Mouse (Mus musculus) NIH3T3 (cell line): Measurements from ENCODE around the gene Ms4a5.
"Not testable (repeated sequence)": the region's sequence is repeated elsewhere in the genome, so short reads cannot be mapped to it uniquely, and the experiment has no call there.

ENCODE experiments used
- DNase-seq: peaks from one replicate; pipeline ENCODE4 v3.0.0-alpha.2; 2012; ENCODE audit warnings: low read depth

Gene Ms4a5

DNA sequence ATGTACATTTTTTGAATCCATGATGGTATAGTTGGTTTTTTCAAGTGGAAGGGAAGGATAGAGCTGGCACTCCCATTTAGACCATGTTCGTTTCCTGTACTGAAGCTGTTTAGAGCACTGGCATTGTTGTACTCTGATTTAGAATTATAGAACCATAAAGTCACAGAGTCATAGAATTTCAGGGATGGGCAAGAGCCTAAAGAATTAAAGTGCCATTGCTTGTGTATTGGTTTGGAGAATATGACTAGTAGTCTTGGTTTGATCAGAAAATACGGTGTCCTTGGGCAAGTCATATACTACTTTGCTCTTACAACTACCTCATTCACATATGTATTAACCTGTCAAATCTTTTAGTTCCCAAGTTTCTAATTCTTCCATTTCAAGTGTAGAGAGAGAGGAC lies at the start of gene Ms4a5:
Ms4a5 (minus strand) TSS at position 101 of the 400 bp plus-strand sequence.
- DNase-seq = no peak

DNA sequence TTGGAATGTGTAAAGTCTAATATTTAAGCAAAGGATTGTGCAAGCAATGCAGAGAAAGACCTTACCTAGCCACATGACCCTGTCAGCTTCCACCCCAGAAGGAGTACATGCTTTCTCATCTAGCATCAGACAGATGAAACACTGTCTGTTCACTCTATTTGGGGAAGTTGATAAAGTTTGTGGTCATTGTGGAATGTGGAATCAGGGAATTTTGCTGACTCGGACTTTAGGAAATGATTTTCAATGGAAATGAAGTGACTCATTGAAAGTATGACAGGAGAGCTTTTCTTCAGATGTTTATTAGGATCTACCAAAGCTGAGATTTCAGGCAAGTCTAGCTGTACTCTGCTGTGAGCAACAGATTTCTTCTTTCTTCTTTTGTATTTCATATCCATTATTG lies 37.5 kb upstream of the Ms4a5 start:
- DNase-seq = no peak

GRCm38 (mm10) chr19:11316786-11317185 lies 33.1 kb upstream of the Ms4a5 start:
- no peak for DNase-seq

GRCm38 (mm10) chr19:11314354-11314753 lies 30.7 kb upstream of the Ms4a5 start, which contains the start of gene Ms4a14:
TSS of gene Ms4a14 (minus strand) at chr19:11314454.
- no peak for DNase-seq

DNA sequence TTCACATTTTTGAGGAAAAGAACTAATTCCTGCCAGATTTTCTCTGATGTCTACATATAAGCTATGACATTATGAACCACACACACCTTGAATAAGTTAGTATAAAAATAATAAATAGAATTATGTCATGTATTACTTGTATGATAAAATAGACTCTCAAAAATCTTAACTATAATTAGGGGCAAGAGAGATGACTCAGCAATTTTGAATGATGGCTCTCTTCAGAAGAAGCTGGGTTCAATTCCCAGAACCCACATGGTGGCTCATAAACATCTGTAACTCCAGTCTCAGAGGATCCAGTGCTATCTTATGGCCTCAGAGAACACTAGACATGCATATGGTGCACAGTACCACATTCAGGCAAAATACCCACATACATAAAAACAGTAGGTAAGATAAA lies 25.2 kb upstream of the Ms4a5 start:
- no peak for DNase-seq

- DNase-seq = not testable (repeated sequence)
Observed at GRCm38 (mm10) chr19:11299529-11299928, 15.9 kb upstream of the Ms4a5 start.

- no peak for DNase-seq
Observed at GRCm38 (mm10) chr19:11298939-11299338, 15.3 kb upstream of the Ms4a5 start.

DNA sequence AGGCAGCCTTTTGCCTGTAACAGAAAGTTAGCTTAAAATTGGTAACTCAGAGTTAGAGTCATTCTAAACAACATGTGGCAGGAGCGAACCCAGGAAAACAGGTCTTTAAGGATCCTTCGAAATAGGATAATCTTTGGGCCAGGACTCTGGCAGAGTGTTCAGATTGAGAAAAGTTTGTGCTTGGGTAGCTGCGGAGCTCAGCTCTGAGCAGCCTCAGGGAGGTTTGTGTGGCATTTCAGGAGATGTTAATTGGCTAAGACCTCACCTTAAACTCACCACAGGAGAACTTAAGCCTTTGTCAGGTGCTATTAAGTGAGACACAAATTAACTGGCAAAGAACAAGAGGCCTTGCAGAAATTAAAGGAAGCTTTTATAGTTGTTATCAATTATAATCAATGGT lies 9.9 kb upstream of the Ms4a5 start:
- DNase-seq = not testable (repeated sequence)

DNA sequence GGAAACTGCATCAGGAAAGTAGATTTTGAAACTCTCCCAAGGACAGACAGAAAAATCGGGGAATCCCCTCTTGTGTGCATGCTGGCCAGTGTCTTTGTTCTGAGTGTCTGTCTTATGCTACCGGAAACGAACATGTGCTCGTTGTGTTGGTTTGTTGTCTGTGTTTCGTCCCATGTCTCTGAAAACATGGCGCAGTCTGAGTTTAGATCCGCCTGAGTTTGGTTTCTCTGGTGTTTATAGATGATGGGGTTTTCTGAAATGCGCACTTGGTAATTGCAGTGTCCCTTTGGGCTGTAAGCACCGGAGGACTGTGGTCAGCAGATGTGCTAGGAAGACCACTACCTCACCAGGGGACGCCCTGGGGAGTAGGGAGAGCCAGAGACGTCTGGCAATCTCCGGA lies 9.3 kb upstream of the Ms4a5 start:
- DNase-seq = no peak

- DNase-seq = no peak
Observed at GRCm38 (mm10) chr19:11280223-11280622, 3.5 kb downstream of the Ms4a5 start.

DNA sequence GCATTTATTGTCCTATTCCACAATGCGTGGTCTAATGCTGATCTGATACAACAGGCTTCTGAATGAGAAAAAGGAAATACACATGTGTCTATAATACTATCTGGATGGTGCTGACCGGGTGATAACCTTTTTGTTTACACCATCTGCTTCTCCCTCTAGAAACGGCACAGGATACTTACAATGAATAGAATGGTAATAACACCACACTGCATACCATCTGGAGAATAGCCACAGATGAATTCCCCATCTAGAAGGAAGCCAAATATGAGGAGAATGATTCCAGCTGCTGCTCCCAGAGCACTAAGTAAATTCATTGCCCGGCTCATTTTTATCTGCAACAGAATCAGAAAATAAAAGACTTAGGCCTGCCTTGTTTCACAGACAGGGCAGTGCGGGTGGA lies 7.2 kb downstream of the Ms4a5 start:
- no peak for DNase-seq

DNA sequence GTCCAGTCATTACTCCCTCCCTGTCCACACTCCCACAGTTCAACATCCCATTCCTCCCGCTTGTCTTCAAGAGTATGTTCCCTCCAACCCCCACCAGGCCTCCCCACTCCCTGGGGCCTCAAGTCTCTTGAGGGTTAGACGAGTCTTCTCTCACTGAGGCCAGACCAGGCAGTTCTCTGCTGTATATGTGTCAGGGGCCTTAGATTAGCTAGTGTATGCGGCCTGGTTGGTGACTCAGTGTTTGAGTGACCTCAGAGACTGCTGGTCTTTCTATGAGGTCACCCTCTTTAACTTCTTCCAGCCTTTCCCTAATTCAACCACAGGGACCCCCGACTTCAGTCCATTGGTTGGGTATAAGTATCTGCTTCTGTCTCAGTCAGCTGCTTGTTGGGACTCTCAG lies 16.7 kb downstream of the Ms4a5 start:
- no peak for DNase-seq

DNA sequence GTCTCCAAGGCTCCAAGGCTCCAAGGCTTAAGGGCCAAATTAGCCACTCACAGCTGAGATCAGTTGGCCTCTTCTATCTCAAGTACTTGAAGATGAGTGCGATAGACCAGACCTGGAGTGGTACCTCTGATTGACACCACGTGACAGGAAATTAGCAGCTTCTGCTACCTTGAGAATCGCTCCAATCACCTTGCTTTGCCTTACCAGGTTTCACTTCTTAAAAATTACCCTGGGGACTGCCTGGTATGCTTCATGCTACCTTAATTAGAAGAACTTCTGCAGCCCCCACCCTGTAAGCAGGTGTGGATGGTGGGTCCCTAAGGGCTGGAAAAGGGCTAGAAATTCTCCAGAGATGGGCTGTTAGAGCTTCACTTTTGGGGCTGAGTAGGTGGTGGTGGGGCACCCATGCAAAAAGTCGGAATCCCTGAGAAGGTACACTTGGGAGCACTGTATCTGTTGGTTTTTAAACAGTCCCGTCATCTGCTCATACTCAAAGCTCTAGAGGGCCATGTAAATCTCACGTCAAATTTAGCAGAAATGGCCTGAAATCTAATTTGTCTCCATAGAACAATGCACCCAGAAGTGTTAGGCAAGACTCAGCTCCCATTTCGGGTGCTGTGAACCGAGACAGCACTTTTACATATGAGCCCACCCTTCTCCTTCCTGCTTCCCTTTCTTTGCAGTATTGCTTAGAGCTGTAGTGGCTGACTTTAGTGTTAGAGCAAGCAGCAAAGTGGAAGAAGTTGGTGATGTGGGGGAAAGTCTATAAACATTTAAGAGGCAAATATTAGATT lies 17.4 kb downstream of the Ms4a5 start, which contains the start of gene Ms4a1:
Ms4a1 (minus strand) TSS at position 190 of the 794 bp plus-strand sequence.
- no peak for DNase-seq

- DNase-seq = no peak
Observed at GRCm38 (mm10) chr19:11264602-11265185, 19.0 kb downstream of the Ms4a5 start.

DNA sequence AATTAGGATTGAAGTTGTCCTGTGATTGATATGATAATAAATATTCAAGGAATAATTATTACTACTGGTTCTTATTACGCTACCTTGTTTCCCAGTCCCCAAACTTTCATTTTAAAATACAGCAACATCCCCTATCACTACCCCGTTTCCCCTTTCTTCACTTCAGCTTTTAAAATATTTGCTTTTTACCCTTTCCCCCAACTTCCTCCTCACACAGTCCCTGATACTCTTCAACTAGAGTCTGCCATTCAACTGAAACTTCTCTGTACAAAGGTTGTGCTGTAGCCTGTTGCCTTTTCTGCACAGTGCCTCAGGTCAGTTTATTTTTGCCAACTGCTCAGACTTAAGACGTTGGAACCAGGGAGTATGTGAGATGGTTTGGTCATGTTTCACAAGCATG lies 20.1 kb downstream of the Ms4a5 start:
- DNase-seq = no peak

DNA sequence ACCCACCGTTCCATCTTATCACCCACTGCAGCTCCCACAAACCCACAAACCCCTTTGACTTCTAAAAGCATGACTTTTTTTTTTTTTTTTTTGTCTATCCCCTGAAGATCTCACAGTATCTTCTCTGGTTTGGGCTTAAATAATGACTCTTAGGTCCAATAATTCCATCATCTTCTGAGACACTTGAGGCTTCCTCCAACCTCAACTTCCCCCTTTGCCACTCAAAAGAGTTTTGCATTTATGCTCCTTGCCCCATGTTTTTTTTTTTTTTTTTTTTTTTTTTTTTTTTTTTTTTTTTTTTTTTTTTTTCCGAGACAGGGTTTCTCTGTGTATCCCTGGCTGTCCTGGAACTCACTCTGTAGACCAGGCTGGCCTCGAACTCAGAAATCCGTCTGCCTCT lies 20.7 kb downstream of the Ms4a5 start:
- not testable (repeated sequence) for DNase-seq

DNA sequence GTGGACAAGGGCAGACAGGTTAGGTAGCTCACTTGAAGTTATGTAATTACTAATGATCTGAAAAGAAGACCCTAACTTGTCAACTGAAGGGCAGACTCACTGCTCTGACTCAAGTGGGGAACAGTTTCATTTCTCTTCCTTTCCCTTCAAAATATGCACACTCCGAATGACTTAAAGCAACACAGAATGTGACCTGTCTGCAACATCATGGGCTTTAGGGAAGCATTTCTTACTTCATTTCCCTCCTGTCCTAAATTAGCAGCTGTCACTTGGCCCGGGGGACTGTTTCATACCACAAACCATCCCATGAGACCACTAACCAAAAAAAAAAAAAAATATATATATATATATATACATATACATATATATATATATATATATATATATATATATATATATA lies 22.2 kb downstream of the Ms4a5 start:
- no peak for DNase-seq

GRCm38 (mm10) chr19:11244230-11244629 lies 39.4 kb downstream of the Ms4a5 start:
- no peak for DNase-seq

DNA sequence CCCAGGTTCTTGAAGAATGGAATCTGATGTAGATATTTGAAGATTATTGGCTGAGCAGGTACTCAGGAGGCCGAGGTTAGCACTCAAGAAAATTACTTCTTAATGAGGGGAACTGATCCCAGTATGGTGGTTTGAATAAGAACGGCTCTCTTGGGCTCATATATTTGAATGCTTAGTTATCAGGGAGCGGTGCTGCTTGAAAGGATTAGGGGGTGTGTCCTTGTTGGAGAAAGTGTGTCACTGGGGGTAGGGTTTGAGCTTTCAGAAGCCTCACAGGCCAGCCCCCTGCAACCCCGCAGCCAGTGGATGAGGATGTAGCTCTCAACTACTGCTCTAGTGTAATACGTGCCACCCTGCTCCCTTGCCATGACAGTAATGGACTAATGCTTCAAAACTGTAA lies 41.1 kb downstream of the Ms4a5 start:
- no peak for DNase-seq

DNA sequence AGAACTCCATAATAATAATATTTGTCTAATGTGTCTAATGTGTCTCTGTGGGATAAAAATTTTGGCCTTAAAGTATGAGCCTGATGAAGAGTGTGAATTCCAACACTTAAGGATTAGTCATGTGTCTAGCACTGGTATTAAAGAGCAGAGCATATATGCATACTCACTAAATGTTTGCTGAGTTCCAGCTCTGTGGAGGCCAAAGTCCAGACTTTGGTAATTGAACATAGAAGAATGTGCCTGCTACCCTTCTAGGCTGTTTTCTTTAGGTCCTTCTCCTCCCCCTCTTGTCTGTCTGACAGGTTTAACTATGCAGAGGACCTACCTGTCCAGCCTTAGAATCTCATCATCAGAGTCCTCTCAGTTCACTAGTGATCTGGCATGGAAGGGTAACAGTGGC lies 47.9 kb downstream of the Ms4a5 start:
- DNase-seq = no peak

- DNase-seq = no peak
Observed at GRCm38 (mm10) chr19:11234921-11235735, 48.5 kb downstream of the Ms4a5 start.

DNA sequence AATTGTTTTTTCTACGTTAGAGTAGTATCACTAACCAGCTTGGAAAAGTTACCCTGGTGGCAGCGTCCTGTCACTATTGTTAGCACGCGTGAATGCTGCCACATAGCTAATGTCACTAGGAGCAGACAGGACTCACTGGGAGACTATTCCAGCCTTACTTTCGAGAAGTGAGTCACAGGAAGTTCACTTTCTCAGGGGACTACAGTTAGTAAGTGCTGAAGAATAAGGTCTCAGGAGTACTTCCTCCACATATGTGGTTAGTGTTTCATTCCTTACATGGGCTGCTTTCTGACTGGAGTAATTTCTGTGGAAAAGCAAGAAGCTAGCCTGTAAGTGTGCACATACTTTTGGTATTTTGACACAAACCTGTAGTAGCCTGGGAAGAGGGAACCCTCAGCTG lies 49.4 kb downstream of the Ms4a5 start:
- peak; percentile 34 for DNase-seq

DNA sequence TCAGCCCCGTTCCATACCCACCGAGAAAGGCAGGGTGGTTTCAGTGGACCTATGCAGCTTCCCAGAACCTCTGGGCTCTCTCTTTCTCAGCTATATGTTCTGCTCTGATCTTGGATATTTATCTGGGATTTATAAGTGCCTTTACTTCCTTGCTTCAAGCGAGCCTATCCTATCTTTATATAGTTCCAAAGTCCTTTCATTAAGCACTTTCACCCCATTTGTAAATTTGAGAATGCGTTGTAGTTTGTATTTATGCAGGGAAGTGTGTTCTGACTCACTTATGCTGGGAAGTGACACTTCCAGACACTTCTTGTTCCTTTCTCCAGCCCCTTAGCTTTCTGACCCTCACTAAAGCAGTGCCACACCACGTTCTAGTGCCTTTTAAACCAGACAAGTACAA lies 51.3 kb downstream of the Ms4a5 start, which contains the start of gene Ms4a12:
Ms4a12 (minus strand) TSS at position 101 of the 400 bp plus-strand sequence.
- DNase-seq = no peak
